Mouse (Mus musculus) thymus, postnatal 10 days (tissue): ENCODE measurements around the gene Sys1.

Experiments
- DNase-seq, 2 experiments: peaks; one replicate each; pipeline ENCODE4 v3.0.0; 2021; ENCODE audit warnings: low spot score in 2 of 2

The Sys1 gene

GRCm38 (mm10) chr2:164453047-164453757, 3.6 kb upstream of the Sys1 start:
- no peak for DNase-seq

GRCm38 (mm10) chr2:164453887-164454500, 2.8 kb upstream of the Sys1 start:
- DNase-seq: no peak

- no peak for DNase-seq
Measured at GRCm38 (mm10) chr2:164454846-164455245, 1.9 kb upstream of the Sys1 start.

GRCm38 (mm10) chr2:164455421-164456190, 1.2 kb upstream of the Sys1 start:
- DNase-seq: no peak

GRCm38 (mm10) chr2:164456413-164456812, 351 bp upstream of the Sys1 start:
- DNase-seq: no peak

- no peak for DNase-seq
Measured at GRCm38 (mm10) chr2:164457942-164458341, 1.2 kb downstream of the Sys1 start.

DNA sequence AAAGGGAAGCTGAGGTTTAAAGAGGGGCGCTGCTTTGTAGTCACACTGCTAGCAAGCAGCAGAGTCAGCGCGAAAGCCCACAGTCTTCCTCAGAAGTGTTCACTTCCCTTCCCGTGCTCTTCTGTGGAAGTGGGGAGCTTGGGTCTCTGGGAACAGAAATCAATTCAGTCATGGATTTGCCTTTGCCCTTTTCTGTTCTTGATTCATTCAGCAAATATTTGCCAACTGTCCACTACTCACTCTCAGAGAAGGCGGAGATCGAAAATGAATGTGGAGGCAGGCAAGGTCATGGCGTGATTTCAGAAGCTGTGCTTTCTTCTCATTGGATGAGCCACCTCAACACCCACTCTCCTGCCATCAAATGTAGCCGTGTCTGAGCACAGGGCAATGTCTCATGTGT, 1.8 kb downstream of the Sys1 start:
- no peak for DNase-seq

DNA sequence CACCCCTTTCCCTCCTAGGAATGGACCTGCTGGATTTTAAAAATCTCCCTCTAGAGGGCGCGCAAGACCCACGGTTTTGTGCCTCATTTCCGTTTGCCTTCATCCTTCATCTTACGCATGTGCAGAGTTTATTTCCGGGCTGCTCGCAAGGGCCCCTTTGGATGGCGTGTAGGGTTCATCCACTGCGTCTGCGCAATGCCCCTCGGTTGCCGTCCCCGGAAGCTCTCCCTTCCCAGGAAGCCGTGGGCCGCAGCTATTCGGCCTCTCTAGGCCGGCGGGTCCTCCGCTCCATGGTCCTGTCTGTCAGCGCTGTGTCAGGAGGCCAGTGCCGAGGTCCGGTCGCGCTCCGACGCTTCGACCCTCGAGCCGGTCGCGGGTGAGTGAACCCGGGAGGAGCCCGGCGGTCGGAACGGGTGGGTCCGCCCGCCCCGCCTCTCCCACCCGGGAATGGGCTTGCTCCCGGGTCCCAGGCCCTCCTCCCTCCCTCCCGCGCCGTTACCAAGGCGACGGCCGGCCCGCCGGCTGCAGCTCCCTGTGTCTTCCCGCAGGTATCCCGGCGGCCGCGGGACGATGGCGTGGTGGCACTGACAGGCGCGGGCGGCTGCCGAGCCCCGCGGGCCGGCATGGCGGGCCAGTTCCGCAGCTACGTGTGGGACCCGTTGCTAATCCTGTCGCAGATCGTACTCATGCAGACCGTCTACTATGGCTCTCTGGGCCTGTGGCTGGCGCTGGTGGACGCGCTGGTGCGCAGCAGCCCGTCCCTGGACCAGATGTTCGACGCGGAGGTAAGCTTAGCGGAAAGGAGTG, 4.2 kb downstream of the Sys1 start, which contains the start of gene Gm20458:
Gene Gm20458 (plus strand): TSS at position 223 of the 807 bp plus-strand sequence.
- peak; percentile 94 to 95 for DNase-seq

- DNase-seq: no peak
Measured at GRCm38 (mm10) chr2:164465161-164465560, 8.4 kb downstream of the Sys1 start.

DNA sequence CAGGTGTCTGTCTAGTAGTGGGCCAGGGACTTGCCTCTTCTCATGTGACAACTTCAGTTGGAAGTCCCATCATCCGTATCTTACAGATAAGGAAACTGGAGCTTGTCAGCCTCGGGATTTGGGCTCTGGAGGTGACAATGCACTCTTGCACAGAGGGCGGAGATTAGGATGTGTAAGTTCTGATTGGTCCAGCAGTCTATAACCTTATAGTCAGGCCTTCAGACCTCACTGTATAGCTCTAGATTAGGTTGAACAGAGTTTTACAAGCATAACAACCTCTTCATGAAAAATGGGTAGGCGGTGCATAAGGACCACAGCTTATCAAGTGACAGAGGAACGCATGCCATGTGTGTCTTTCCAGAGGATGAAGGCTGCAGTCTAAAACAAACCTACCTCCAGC, 10.0 kb downstream of the Sys1 start:
- DNase-seq: no peak

DNA sequence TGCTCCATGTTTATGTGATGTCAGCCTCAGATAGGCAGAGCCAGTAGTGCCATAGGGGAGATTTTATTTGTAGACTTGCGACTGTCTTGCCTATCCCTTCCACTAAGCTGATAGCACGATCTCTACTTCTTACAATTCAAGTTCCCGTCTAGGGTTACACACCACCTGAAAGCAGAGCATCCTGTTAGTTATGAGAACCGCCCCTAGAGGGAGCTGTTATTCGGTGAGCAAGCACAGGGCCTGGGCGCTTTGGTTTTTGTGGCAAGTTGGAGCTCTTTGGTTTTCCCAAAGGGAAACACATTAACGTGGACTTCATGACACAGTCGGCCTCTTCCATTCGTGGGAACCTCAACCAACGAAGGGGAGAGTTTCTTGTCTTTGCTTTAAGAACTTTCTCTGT, 13.5 kb downstream of the Sys1 start:
- DNase-seq: peak; percentile 21 to 66

DNA sequence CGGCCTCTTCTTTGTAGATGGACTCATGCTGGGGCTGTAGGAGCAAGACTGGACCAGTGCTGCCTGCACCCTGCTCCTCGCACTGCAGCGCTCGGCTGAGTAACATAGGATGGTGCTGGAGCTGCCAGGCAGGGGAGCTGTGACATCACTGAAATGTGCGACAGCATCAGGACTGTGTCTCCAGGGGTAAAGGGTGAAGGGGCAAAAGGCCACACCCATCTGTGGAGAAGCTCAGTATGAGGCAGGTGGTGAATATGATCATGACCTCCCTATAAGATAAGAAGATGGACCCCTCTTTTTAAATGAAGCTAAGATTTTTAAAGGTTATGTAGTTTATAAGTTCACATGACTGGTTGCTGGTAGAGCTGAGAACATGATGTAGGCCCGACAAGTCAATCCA, 16.9 kb downstream of the Sys1 start, which contains the start of gene Trp53tg5:
Gene Trp53tg5 (minus strand): TSS at position 101 of the 400 bp plus-strand sequence.
- no peak for DNase-seq

- no peak for DNase-seq
Measured at GRCm38 (mm10) chr2:164485681-164486257, 29.0 kb downstream of the Sys1 start, which contains the start of gene Dbndd2. TSS of gene Dbndd2 (plus strand) at chr2:164486106.

GRCm38 (mm10) chr2:164486258-164487114, 29.7 kb downstream of the Sys1 start:
- DNase-seq: no peak

- no peak for DNase-seq
Measured at GRCm38 (mm10) chr2:164487115-164487527, 30.4 kb downstream of the Sys1 start.

DNA sequence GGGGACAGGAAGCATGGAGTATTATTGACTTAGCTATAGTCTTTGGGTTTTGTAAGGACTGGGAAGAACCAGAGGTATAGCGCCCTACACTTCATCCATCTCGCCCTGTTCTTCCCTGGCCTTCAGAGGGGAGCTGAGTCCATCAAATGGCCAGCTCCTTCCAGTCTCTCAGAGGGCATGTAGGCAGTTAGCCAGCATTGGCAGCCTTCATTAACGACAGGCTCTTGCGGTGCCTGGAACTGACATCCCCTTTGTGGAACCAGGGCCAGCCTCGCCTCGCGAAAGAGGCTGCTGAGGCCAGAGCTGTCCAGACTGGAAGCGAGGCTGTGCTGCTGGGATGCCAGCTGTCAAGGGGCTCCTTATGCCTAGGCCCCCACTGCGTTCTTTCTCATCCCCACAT, 31.0 kb downstream of the Sys1 start:
- DNase-seq: no peak

GRCm38 (mm10) chr2:164494126-164494525, 37.4 kb downstream of the Sys1 start:
- no peak for DNase-seq

GRCm38 (mm10) chr2:164496331-164496730, 39.6 kb downstream of the Sys1 start:
- DNase-seq: no peak

DNA sequence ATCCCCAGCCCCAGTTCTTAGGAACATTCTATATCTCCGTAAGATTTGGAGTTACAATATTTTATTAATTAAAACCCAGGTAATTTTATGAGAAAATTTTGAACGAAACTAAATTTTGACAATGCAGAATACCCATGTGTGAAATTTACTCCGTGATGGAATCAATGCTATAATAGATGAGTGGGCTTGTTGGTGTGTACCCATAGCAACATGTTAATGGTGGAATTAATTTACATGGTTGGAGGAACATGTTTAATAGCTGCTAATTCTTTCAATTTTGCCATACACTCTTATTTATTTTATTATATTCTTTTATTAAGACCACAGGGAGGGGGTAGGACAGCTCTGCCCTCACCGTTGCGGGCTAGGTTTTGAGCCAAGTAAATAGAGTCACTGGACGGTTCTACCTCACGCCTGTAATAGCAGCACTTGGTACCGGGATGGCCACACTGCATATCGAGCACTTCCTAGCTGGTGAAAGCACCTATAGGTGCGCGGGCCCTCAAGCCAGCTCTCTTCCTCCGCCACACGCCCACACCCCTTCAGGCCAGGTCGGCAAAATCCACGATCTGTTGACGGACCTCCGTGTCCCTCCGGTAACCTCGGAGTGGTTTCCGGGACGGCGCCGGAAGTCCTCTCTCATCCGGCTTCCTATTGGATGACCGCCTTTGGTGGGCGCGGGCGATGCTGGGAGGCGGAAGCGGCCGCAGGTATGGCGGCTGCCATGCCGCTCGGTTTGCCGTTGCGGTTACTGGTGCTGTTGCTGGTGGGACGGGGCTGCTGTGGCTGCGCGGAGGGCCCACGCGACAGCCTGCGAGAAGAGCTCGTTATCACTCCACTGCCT, 40.3 kb downstream of the Sys1 start, which contains the start of gene Pigt:
Gene Pigt (plus strand): TSS at position 674 of the 844 bp plus-strand sequence.
- peak; percentile 78 to 82 for DNase-seq
